Mouse (Mus musculus) hindbrain, embryonic 14.5 days (tissue): ENCODE results near the gene Pacsin3. TPM values are rescaled to one million over a fixed set of nuclear protein-coding genes. Genes with fewer than 3 reads are reported as not detected.

ENCODE experiments used
- ATAC-seq: fragments of 200-750 bp; cut with Nextera tagmentation; 2 replicates; pipeline ENCODE4 v1.8.0; 2017; ENCODE audit warnings: moderate number of reproducible peaks, mild to moderate bottlenecking, moderate TSS enrichment, moderate library complexity; ENCODE audit not compliant: low FRiP score
- DNase-seq: peaks from one replicate; pipeline ENCODE4 v3.0.0-alpha.2; 2015; ENCODE audit warnings: low spot score
- H3K27ac ChIP-seq: fragments of 300-500 bp; sonication (generic); 2 replicates; pipeline ENCODE4 v1.5.1; 2014; ENCODE audit warnings: mild to moderate bottlenecking, moderate library complexity
- H3K27me3 ChIP-seq: fragments of 300-500 bp; sonication (generic); 2 replicates; pipeline ENCODE4 v1.6.1; 2014; ENCODE audit warnings: mild to moderate bottlenecking, low read length, mixed read lengths; ENCODE audit not compliant: control insufficient read depth, insufficient read depth
- H3K36me3 ChIP-seq: fragments of 300-500 bp; sonication (generic); replicated peaks from 2 replicates; pipeline ENCODE4 v1.6.1; 2014; ENCODE audit not compliant: control insufficient read depth, insufficient read depth
- H3K4me1 ChIP-seq: fragments of 300-500 bp; sonication (generic); replicated peaks from 2 replicates; pipeline ENCODE4 v1.6.1; 2014; ENCODE audit warnings: antibody characterized with exemption, low read length, mixed read lengths; ENCODE audit not compliant: control insufficient read depth, insufficient read depth
- H3K4me2 ChIP-seq: fragments of 300-500 bp; sonication (generic); replicated peaks from 2 replicates; pipeline ENCODE4 v1.6.1; 2014; ENCODE audit warnings: mild to moderate bottlenecking, moderate library complexity
- H3K4me3 ChIP-seq: fragments of 300-500 bp; sonication (generic); replicated peaks from 2 replicates; pipeline ENCODE4 v1.5.1; 2014; ENCODE audit warnings: mild to moderate bottlenecking, low read length
- H3K9ac ChIP-seq: fragments of 300-500 bp; sonication (generic); 2 replicates; pipeline ENCODE4 v1.6.1; 2014
- H3K9me3 ChIP-seq: fragments of 300-500 bp; sonication (generic); 2 replicates; pipeline ENCODE4 v1.6.1; 2016; ENCODE audit warnings: low read length; ENCODE audit not compliant: control insufficient read depth
- WGBS: fragments of 180-500 bp; shearing (Covaris S2); extraction: QIAGEN DNeasy Blood & Tissue Kit; methylation state at CpG from one replicate; pipeline ENCODE4 v1.1.7; 2014; 5-methylcytosine and 5-hydroxymethylcytosine counted together
- polyA plus RNA-seq: library from polyadenylated mRNA; unstranded; fragments of >200 nt; fragmentation: Nextera tagmentation; extraction: Ambion mirVana; gene quantifications from 2 replicates; pipeline ENCODE4 v1.2.1, GENCODE M21; 2014

Gene Pacsin3
- polyA plus RNA-seq, 1 experiment from 2014 or later, result 13.5 TPM

- Histone ChIP-seq H3K4me3 (no peak overlapping the region), H3K27me3 (no peaks in the 10 kb centered on the region), H3K9me3 (no peaks in the 10 kb centered on the region), H3K9ac (no peak overlapping the region), H3K4me2 (no peak overlapping the region), H3K4me1 (no peaks in the 10 kb centered on the region), H3K36me3 (no peaks in the 10 kb centered on the region), H3K27ac (no peak overlapping the region)
- WGBS, result 73% methylated on average over 5 of the region's 5 CpGs
- DNase-seq (no peak), ATAC-seq (no peak)
Measured at GRCm38 (mm10) chr2:91242547-91242946, 13.2 kb upstream of the Pacsin3 start.

DNA sequence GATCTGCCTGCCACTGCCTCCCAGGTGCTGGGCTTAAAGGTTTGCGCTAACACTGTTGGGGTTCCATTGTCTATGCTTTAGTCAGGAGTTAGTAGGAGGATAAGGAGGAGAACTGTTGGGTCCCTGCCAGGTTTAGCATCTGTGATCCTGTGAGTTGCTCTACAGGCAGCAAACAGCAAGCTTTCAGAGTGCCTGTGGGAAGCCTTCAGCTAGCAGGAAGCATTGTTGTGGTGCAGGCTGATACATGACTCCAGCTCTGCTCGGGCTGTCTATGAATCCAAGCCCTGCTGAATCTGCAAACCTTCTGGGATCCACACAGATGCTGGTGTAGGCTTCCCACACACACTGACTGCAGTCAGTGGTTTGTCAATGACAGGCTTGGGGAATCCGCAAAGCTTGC, 12.3 kb upstream of the Pacsin3 start:
- no peak overlapping the region for H3K27ac ChIP-seq

GRCm38 (mm10) chr2:91244557-91245228, 11.1 kb upstream of the Pacsin3 start:
- ATAC-seq (no peak), DNase-seq (no peak)
- no peaks in the 10 kb centered on the region for H3K9me3 ChIP-seq
- no peak overlapping the region for H3K4me3 ChIP-seq
- no peak overlapping the region for H3K27ac ChIP-seq
- H3K36me3 ChIP-seq, result no peaks in the 10 kb centered on the region
- H3K27me3 ChIP-seq, result no peaks in the 10 kb centered on the region
- H3K9ac ChIP-seq, result no peak overlapping the region
- WGBS, result 86% methylated on average over 5 of the region's 5 CpGs
- H3K4me1 ChIP-seq, result no peaks in the 10 kb centered on the region
- no peak overlapping the region for H3K4me2 ChIP-seq

More for the DNA sequence above, 12.3 kb upstream of the Pacsin3 start:
- 0 out of 2 replicates have a peak, but pooled peaks have one; percentile 46 for ATAC-seq
- no peak for DNase-seq
- Histone ChIP-seq H3K9ac (no peak overlapping the region), H3K36me3 (no peaks in the 10 kb centered on the region), H3K4me1 (no peaks in the 10 kb centered on the region), H3K4me3 (no peak overlapping the region), H3K9me3 (no peaks in the 10 kb centered on the region), H3K4me2 (no peak overlapping the region), H3K27me3 (no peaks in the 10 kb centered on the region)
- 59% methylated on average over 3 of the region's 3 CpGs for WGBS

GRCm38 (mm10) chr2:91248366-91248765, 7.4 kb upstream of the Pacsin3 start:
- 0 out of 2 replicates have a peak, but pooled peaks cover 2% of the 10 kb centered on the region for H3K27me3 ChIP-seq
- DNase-seq, result no peak
- no peaks in the 10 kb centered on the region for H3K4me1 ChIP-seq
- no peak overlapping the region for H3K4me3 ChIP-seq
- no peak overlapping the region for H3K27ac ChIP-seq
- no peak overlapping the region for H3K9ac ChIP-seq
- no peaks in the 10 kb centered on the region for H3K9me3 ChIP-seq
- 93% methylated on average over 4 of the region's 4 CpGs for WGBS
- H3K36me3 ChIP-seq, result no peaks in the 10 kb centered on the region
- no peak overlapping the region for H3K4me2 ChIP-seq
- ATAC-seq, result no peak

DNA sequence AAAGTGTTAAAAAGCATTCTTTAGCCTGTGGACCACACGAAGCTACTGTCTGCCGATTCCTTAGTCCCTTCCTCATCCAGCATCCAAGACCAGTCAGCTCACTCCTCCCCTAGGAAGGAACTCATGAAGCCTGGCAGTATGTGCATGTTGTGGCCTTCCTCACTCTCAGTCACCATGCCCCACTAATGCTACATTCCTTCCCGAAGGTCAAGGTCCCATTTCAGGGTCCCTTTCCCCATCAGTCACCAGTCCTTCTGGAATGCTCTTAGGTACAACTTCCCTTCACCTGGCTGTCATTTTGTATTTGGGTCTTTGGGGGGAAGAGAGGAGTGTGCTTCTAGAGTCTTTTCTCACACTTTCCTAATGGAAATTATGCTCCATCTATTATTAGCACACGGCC, 3.8 kb upstream of the Pacsin3 start:
- WGBS, result 80% methylated on average over 4 of the region's 4 CpGs

GRCm38 (mm10) chr2:91252512-91252911, 3.2 kb upstream of the Pacsin3 start:
- Histone ChIP-seq H3K36me3 (no peaks in the 10 kb centered on the region), H3K4me1 (peaks cover 30% of the 10 kb centered on the region), H3K4me3 (no peak overlapping the region), H3K27me3 (peaks cover 31% of the 10 kb centered on the region), H3K4me2 (no peak overlapping the region), H3K27ac (no peak overlapping the region), H3K9ac (no peak overlapping the region), H3K9me3 (no peaks in the 10 kb centered on the region)
- ATAC-seq (no peak), DNase-seq (no peak)
- WGBS, result 71% methylated on average over 4 of the region's 4 CpGs

More for the DNA sequence above, 3.8 kb upstream of the Pacsin3 start:
- ATAC-seq (no peak), DNase-seq (no peak)
- Histone ChIP-seq H3K4me2 (no peak overlapping the region), H3K9me3 (no peaks in the 10 kb centered on the region), H3K4me3 (no peak overlapping the region), H3K9ac (no peak overlapping the region), H3K4me1 (peaks cover 25% of the 10 kb centered on the region), H3K27ac (no peak overlapping the region), H3K27me3 (peaks cover 26% of the 10 kb centered on the region), H3K36me3 (no peaks in the 10 kb centered on the region)

- H3K4me1 ChIP-seq, result peaks cover 36% of the 10 kb centered on the region
- no peak overlapping the region for H3K27ac ChIP-seq
- no peak for ATAC-seq
- no peaks in the 10 kb centered on the region for H3K9me3 ChIP-seq
- no peak overlapping the region for H3K9ac ChIP-seq
- peaks cover 39% of the 10 kb centered on the region for H3K27me3 ChIP-seq
- H3K4me3 ChIP-seq, result no peak overlapping the region
- WGBS, result 25% methylated on average over 8 of the region's 8 CpGs
- DNase-seq, result no peak
- no peaks in the 10 kb centered on the region for H3K36me3 ChIP-seq
- peak overlapping the region; percentile 91 for H3K4me2 ChIP-seq
Measured at GRCm38 (mm10) chr2:91254725-91255380, 901 bp upstream of the Pacsin3 start.

GRCm38 (mm10) chr2:91256256-91257125, 737 bp downstream of the Pacsin3 start:
- Histone ChIP-seq H3K4me1 (peaks cover 36% of the 10 kb centered on the region), H3K9ac (peak overlapping the region; percentile 52), H3K27ac (no peak overlapping the region), H3K27me3 (peaks cover 39% of the 10 kb centered on the region), H3K4me2 (peak overlapping the region; percentile 91), H3K4me3 (peak overlapping the region; percentile 44), H3K36me3 (no peaks in the 10 kb centered on the region), H3K9me3 (no peaks in the 10 kb centered on the region)
- ATAC-seq (peak; percentile 49; the same call in 1 of the 2 replicates), DNase-seq (no peak)
- WGBS, result under 1% methylated on average over 52 of the region's 52 CpGs
